ENCODE assay signal across 13 mouse cellular contexts in genomic region chr8:106351135-106351534, GRCm38 (mm10). TPM values are rescaled to one million over a fixed set of nuclear protein-coding genes. Genes with fewer than 3 reads are reported as not detected.
"Had no signal": no experiment of that assay in that cellular context is flagged by ENCODE, and none has a peak within 500 bp of the region (broad histone marks: within the 10 kb centered on the region; RNA-seq: fewer than 3 reads in every experiment).

No protein-coding gene starts in this region.

- H3K4me3 ChIP-seq: kidney, embryonic 15.5 days; limb, embryonic 13.5 days; midbrain, embryonic 13.5 days; myocyte; neural tube, embryonic 15.5 days; stomach, embryonic 15.5 days had no signal

- H3K27me3 ChIP-seq: kidney, embryonic 15.5 days; limb, embryonic 13.5 days; midbrain, embryonic 13.5 days; neural tube, embryonic 15.5 days; stomach, embryonic 15.5 days had no signal

- H3K4me1 ChIP-seq: kidney, embryonic 15.5 days; limb, embryonic 13.5 days; midbrain, embryonic 13.5 days; neural tube, embryonic 15.5 days; stomach, embryonic 15.5 days had no signal

- H3K36me3 ChIP-seq: kidney, embryonic 15.5 days; limb, embryonic 13.5 days; midbrain, embryonic 13.5 days; neural tube, embryonic 15.5 days; stomach, embryonic 15.5 days had no signal

- ATAC-seq: midbrain, embryonic 13.5 days had no signal

- DNase-seq: kidney, postnatal 14 days; left cerebral cortex, postnatal 4 days; lung, adult 18-20 months; lung, postnatal 36 days; thymus, postnatal 36 days had no signal

- H3K27ac ChIP-seq: kidney, embryonic 15.5 days; limb, embryonic 13.5 days; liver, embryonic 14.5 days; midbrain, embryonic 13.5 days; neural tube, embryonic 15.5 days; stomach, embryonic 15.5 days had no signal

- H3K4me2 ChIP-seq: kidney, embryonic 15.5 days; limb, embryonic 13.5 days; midbrain, embryonic 13.5 days; neural tube, embryonic 15.5 days; stomach, embryonic 15.5 days had no signal

- H3K9ac ChIP-seq: kidney, embryonic 15.5 days; limb, embryonic 13.5 days; liver, embryonic 14.5 days; midbrain, embryonic 13.5 days; neural tube, embryonic 15.5 days; stomach, embryonic 15.5 days had no signal

- H3K9me3 ChIP-seq: kidney, embryonic 15.5 days; limb, embryonic 13.5 days; midbrain, embryonic 13.5 days; neural tube, embryonic 15.5 days; stomach, embryonic 15.5 days had no signal

RNA-seq across cellular contexts. Expression of gene Smpd3, which starts 13.3 kb away (rescaled TPM):
- total RNA-seq: megakaryocyte progenitor cell, adult 5-6 weeks had no signal
